Mouse (Mus musculus): ENCODE data around the gene Rheb. TPM values are rescaled to one million over a fixed set of nuclear protein-coding genes. Genes with fewer than 3 reads are reported as not detected.

Gene Rheb
- polyA plus RNA-seq (2015; fragmentation: Nextera tagmentation; extraction: Ambion mirVana), result 68.4 and 72.0 TPM in 2 replicates

GRCm38 (mm10) chr5:24842274-24843102 lies at the start of gene Rheb:
Gene Rheb, minus strand, starts transcription at chr5:24842624.
- Histone ChIP-seq H3K4me2 (peak within 1 kb of the TSS; percentile 98), H3K9ac (peak within 1 kb of the TSS; percentile 98), H3K27me3 (no peaks in the 10 kb centered on the region), H3K4me1 (replicated peaks) (peaks cover 43% of the 10 kb centered on the region), H3K4me3 (replicated peaks) (peak within 1 kb of the TSS; percentile 93), H3K27ac (replicated peaks) (peak within 1 kb of the TSS; percentile 100), H3K9me3 (replicated peaks) (no peaks in the 10 kb centered on the region), H3K36me3 (replicated peaks) (no peaks in the 10 kb centered on the region)
- ATAC-seq (ENCODE audit: insufficient read depth), result peak; percentile 91
- WGBS (ENCODE audit: insufficient replicate concordance), result under 1% methylated on average over 91 of the region's 92 CpGs

GRCm38 (mm10) chr5:24889860-24890259 lies 47.4 kb upstream of the Rheb start:
- Histone ChIP-seq H3K9me3 (replicated peaks) (no peaks in the 10 kb centered on the region), H3K27ac (replicated peaks) (no peak overlapping the region), H3K9ac (no peak overlapping the region), H3K27me3 (no peaks in the 10 kb centered on the region), H3K4me3 (replicated peaks) (no peak overlapping the region), H3K36me3 (replicated peaks) (0 out of 2 replicates have a peak, but pooled peaks cover 2% of the 10 kb centered on the region), H3K4me2 (no peak overlapping the region), H3K4me1 (replicated peaks) (0 out of 2 replicates have a peak, but pooled peaks cover 2% of the 10 kb centered on the region)
- ATAC-seq (ENCODE audit: insufficient read depth), result no peak
- WGBS (ENCODE audit: insufficient replicate concordance), result 58% methylated on average over 9 of the region's 9 CpGs

- Histone ChIP-seq H3K9ac (no peak overlapping the region), H3K36me3 (replicated peaks) (0 out of 2 replicates have a peak, but pooled peaks cover 3% of the 10 kb centered on the region), H3K9me3 (replicated peaks) (no peaks in the 10 kb centered on the region), H3K27ac (replicated peaks) (no peak overlapping the region), H3K4me1 (replicated peaks) (no peaks in the 10 kb centered on the region), H3K4me3 (replicated peaks) (no peak overlapping the region), H3K4me2 (no peak overlapping the region), H3K27me3 (no peaks in the 10 kb centered on the region)
- WGBS (ENCODE audit: insufficient replicate concordance), result 62% methylated on average over 11 of the region's 11 CpGs
- ATAC-seq (ENCODE audit: insufficient read depth), result no peak
These were observed 46.6 kb upstream of the Rheb start for GRCm38 (mm10) chr5:24888874-24889591.

GRCm38 (mm10) chr5:24887271-24887670 lies 44.8 kb upstream of the Rheb start:
- WGBS (ENCODE audit: insufficient replicate concordance), result 65% methylated on average over 8 of the region's 8 CpGs
- Histone ChIP-seq H3K27ac (replicated peaks) (no peak overlapping the region), H3K4me2 (no peak overlapping the region), H3K9me3 (replicated peaks) (no peaks in the 10 kb centered on the region), H3K4me3 (replicated peaks) (no peak overlapping the region), H3K4me1 (replicated peaks) (no peaks in the 10 kb centered on the region), H3K36me3 (replicated peaks) (0 out of 2 replicates have a peak, but pooled peaks cover 3% of the 10 kb centered on the region), H3K27me3 (no peaks in the 10 kb centered on the region), H3K9ac (no peak overlapping the region)
- ATAC-seq (ENCODE audit: insufficient read depth), result no peak

DNA sequence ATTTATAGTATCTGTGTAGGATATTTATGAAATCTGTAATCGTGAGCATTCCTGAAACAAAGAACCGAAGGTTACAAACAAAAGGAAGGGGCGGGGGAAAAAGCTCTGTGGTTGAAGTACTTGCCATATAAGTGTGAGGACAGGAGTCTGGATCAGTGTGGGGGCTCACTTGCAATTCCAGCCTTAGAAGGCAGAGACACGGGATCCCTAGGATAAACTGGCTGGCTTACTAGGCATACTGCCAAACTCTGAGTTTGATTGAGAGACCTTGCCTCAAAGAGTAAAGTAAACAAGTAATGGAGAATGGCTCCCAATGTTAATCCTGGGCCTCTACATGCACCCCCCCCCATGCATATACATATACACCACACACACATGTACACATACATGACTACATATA lies 36.3 kb upstream of the Rheb start:
- Histone ChIP-seq H3K9me3 (replicated peaks) (no peaks in the 10 kb centered on the region), H3K4me1 (replicated peaks) (peaks cover 9% of the 10 kb centered on the region), H3K36me3 (replicated peaks) (no peaks in the 10 kb centered on the region), H3K4me3 (replicated peaks) (no peak overlapping the region), H3K27me3 (no peaks in the 10 kb centered on the region), H3K27ac (replicated peaks) (no peak overlapping the region), H3K4me2 (no peak overlapping the region), H3K9ac (no peak overlapping the region)
- ATAC-seq (ENCODE audit: insufficient read depth), result no peak
- 37% methylated on average over 4 of the region's 4 CpGs for WGBS (ENCODE audit: insufficient replicate concordance)

- Histone ChIP-seq H3K36me3 (replicated peaks) (no peaks in the 10 kb centered on the region), H3K9ac (no peak overlapping the region), H3K27ac (replicated peaks) (no peak overlapping the region), H3K4me1 (replicated peaks) (peaks cover 9% of the 10 kb centered on the region), H3K27me3 (no peaks in the 10 kb centered on the region), H3K4me2 (no peak overlapping the region), H3K9me3 (replicated peaks) (no peaks in the 10 kb centered on the region), H3K4me3 (replicated peaks) (no peak overlapping the region)
- ATAC-seq (ENCODE audit: insufficient read depth), result no peak
- WGBS (ENCODE audit: insufficient replicate concordance), result 32% methylated on average over 11 of the region's 11 CpGs
These were observed 35.6 kb upstream of the Rheb start for GRCm38 (mm10) chr5:24877836-24878624.

GRCm38 (mm10) chr5:24876653-24877052 lies 34.2 kb upstream of the Rheb start:
- no peak for ATAC-seq (ENCODE audit: insufficient read depth)
- WGBS (ENCODE audit: insufficient replicate concordance), result 35% methylated on average over 9 of the region's 9 CpGs

GRCm38 (mm10) chr5:24874111-24874510 lies 31.7 kb upstream of the Rheb start:
- Histone ChIP-seq H3K36me3 (replicated peaks) (no peaks in the 10 kb centered on the region; the same call in 1 of the 2 replicates), H3K27ac (replicated peaks) (no peak overlapping the region), H3K4me3 (replicated peaks) (no peak overlapping the region), H3K9ac (no peak overlapping the region), H3K27me3 (no peaks in the 10 kb centered on the region), H3K4me1 (replicated peaks) (peaks cover 25% of the 10 kb centered on the region), H3K4me2 (no peak overlapping the region), H3K9me3 (replicated peaks) (no peaks in the 10 kb centered on the region)
- 80% methylated on average over 4 of the region's 4 CpGs for WGBS (ENCODE audit: insufficient replicate concordance)
- ATAC-seq (ENCODE audit: insufficient read depth), result no peak

More at GRCm38 (mm10) chr5:24876653-24877052, 34.2 kb upstream of the Rheb start:
- H3K27me3 ChIP-seq, result no peaks in the 10 kb centered on the region
- no peak overlapping the region for H3K9ac ChIP-seq
- no peak overlapping the region for H3K4me3 ChIP-seq (replicated peaks)
- no peak overlapping the region for H3K4me2 ChIP-seq
- H3K4me1 ChIP-seq (replicated peaks), result peaks cover 9% of the 10 kb centered on the region
- H3K27ac ChIP-seq (replicated peaks), result no peak overlapping the region
- no peaks in the 10 kb centered on the region for H3K9me3 ChIP-seq (replicated peaks)
- no peaks in the 10 kb centered on the region for H3K36me3 ChIP-seq (replicated peaks)

GRCm38 (mm10) chr5:24873221-24873620 lies 30.8 kb upstream of the Rheb start:
- Histone ChIP-seq H3K27ac (replicated peaks) (no peak overlapping the region), H3K36me3 (replicated peaks) (no peaks in the 10 kb centered on the region; the same call in 1 of the 2 replicates), H3K9ac (no peak overlapping the region), H3K27me3 (no peaks in the 10 kb centered on the region), H3K9me3 (replicated peaks) (no peaks in the 10 kb centered on the region), H3K4me3 (replicated peaks) (no peak overlapping the region), H3K4me1 (replicated peaks) (peaks cover 27% of the 10 kb centered on the region), H3K4me2 (no peak overlapping the region)
- WGBS (ENCODE audit: insufficient replicate concordance), result 29% methylated on average over 6 of the region's 6 CpGs
- ATAC-seq (ENCODE audit: insufficient read depth), result no peak

DNA sequence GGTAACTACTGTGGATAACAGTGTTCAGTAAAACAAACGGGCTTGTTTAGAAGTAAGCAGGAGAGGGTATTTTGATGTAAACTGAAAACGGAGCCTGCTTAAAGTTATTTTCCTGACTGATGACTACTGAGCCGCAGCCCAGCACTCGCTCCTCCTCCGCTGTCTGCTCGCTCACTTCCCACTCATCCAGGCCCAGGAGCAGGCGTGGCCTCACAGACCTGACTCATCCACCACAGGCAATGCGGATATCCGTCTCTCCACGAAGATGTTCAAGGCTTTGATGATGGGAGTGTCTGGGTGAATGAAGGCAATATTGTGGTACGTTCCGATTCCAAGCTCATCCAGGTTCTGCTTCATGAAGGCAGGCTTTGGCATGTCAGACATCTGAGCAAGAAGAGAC lies 28.9 kb upstream of the Rheb start:
- Histone ChIP-seq H3K27ac (replicated peaks) (no peak overlapping the region), H3K4me1 (replicated peaks) (peaks cover 20% of the 10 kb centered on the region), H3K4me2 (no peak overlapping the region), H3K4me3 (replicated peaks) (no peak overlapping the region), H3K27me3 (no peaks in the 10 kb centered on the region), H3K9me3 (replicated peaks) (no peaks in the 10 kb centered on the region), H3K9ac (no peak overlapping the region), H3K36me3 (replicated peaks) (no peaks in the 10 kb centered on the region; the same call in 1 of the 2 replicates)
- 75% methylated on average over 12 of the region's 12 CpGs for WGBS (ENCODE audit: insufficient replicate concordance)
- ATAC-seq (ENCODE audit: insufficient read depth), result no peak

Measured in liver, embryonic 15.5 days (tissue).